Mouse (Mus musculus) MEL (cell line): ENCODE results near the gene Slc25a29.

Source experiments
- CTCF ChIP-seq, 3 experiments: IDR thresholded peaks in 2 of 3; conservative IDR thresholded peaks in 1 of 3; 2 replicates each; pipeline ENCODE4 v1.5.1; 2011 to 2012; ENCODE audit warnings: low read length in 3 of 3, low read depth in 2 of 3, mild to moderate bottlenecking in 2 of 3, improper control_type of control experiment in 1 of 3, inconsistent platforms in 1 of 3, mixed read lengths in 1 of 3, moderate library complexity in 1 of 3; ENCODE audit not compliant: control insufficient read depth in 1 of 3, insufficient read depth in 1 of 3, poor library complexity in 1 of 3, severe bottlenecking in 1 of 3
- EP300 ChIP-seq, 2 experiments: IDR thresholded peaks; 2 replicates each; pipeline ENCODE4 v1.6.1; 2011; ENCODE audit warnings: improper control_type of control experiment in 2 of 2, low read length in 2 of 2, low read depth in 1 of 2, mild to moderate bottlenecking in 1 of 2
- ETS1 ChIP-seq: IDR thresholded peaks from 2 replicates; pipeline ENCODE4 v1.6.1; 2012; ENCODE audit warnings: low read depth, mild to moderate bottlenecking, inconsistent platforms, low read length, improper control_type of control experiment, moderate library complexity
- MEF2A ChIP-seq: IDR thresholded peaks from 2 replicates; pipeline ENCODE4 v1.6.1; 2014; ENCODE audit warnings: low read depth, mild to moderate bottlenecking, inconsistent platforms, low read length, improper control_type of control experiment; ENCODE audit not compliant: poor library complexity, insufficient replicate concordance, severe bottlenecking; ENCODE audit errors: extremely low read depth
- MXI1 ChIP-seq: IDR thresholded peaks from 2 replicates; pipeline ENCODE4 v1.6.1; 2011; ENCODE audit warnings: mild to moderate bottlenecking, low read depth, low read length, improper control_type of control experiment
- NRF1 ChIP-seq: IDR thresholded peaks from 2 replicates; pipeline ENCODE4 v1.6.1; 2014; ENCODE audit warnings: low read depth, mild to moderate bottlenecking, inconsistent platforms, low read length, improper control_type of control experiment, moderate library complexity; ENCODE audit not compliant: poor library complexity, insufficient read depth, severe bottlenecking
- POLR2A ChIP-seq, 2 experiments: IDR thresholded peaks; 2 replicates each; pipeline ENCODE4 v1.6.1; 2011 to 2012; ENCODE audit warnings: low read length in 2 of 2, mild to moderate bottlenecking in 2 of 2, control low read depth in 1 of 2, improper control_type of control experiment in 1 of 2, low read depth in 1 of 2, moderate library complexity in 1 of 2; ENCODE audit not compliant: control insufficient read depth in 1 of 2, insufficient read depth in 1 of 2, poor library complexity in 1 of 2
- POLR2AphosphoS5 ChIP-seq: IDR thresholded peaks from 2 replicates; pipeline ENCODE4 v1.6.1; 2012; ENCODE audit warnings: low read depth, borderline replicate concordance, mild to moderate bottlenecking, inconsistent platforms, low read length, moderate library complexity, mixed read lengths
- RCOR1 ChIP-seq: IDR thresholded peaks from 2 replicates; pipeline ENCODE4 v1.6.1; 2012; ENCODE audit warnings: low read depth, mild to moderate bottlenecking, inconsistent platforms, low read length, improper control_type of control experiment
- SIN3A ChIP-seq: IDR thresholded peaks from 2 replicates; pipeline ENCODE4 v1.6.1; 2012; ENCODE audit warnings: low read length, improper control_type of control experiment, inconsistent platforms
- TAL1 ChIP-seq: IDR thresholded peaks from 2 replicates; pipeline ENCODE4 v1.6.1; 2012; ENCODE audit warnings: mild to moderate bottlenecking, inconsistent platforms, low read length, moderate library complexity, mixed read lengths
- TBP ChIP-seq: IDR thresholded peaks from 2 replicates; pipeline ENCODE4 v1.8.0; 2011; ENCODE audit warnings: low read depth, low read length, improper control_type of control experiment
- ZKSCAN1 ChIP-seq: IDR thresholded peaks from 2 replicates; pipeline ENCODE4 v1.6.1; 2012; ENCODE audit warnings: low read depth, mild to moderate bottlenecking, inconsistent platforms, low read length, improper control_type of control experiment, moderate library complexity
- ZNF384 ChIP-seq: IDR thresholded peaks from 2 replicates; pipeline ENCODE4 v1.6.1; 2012; ENCODE audit warnings: low read depth, mild to moderate bottlenecking, inconsistent platforms, low read length, improper control_type of control experiment

GRCm38 (mm10) chr12:108850886-108851285 is 15.2 kb upstream of the Slc25a29 start:
- TF ChIP-seq CTCF (IDR thresholded peaks at IDR 0.05 in 2 of 3, conservative IDR thresholded peaks at IDR 0.05 in 1 of 3; ENCODE audit: control insufficient read depth in 1 of 3, insufficient read depth in 1 of 3, low read depth in 2 of 3, low read length in 3 of 3, poor library complexity in 1 of 3, severe bottlenecking in 1 of 3) (no peak), SIN3A (no peak), POLR2A (IDR thresholded peaks at IDR 0.05; ENCODE audit: control insufficient read depth in 1 of 2, insufficient read depth in 1 of 2, low read depth in 1 of 2, low read length in 2 of 2, poor library complexity in 1 of 2) (no peak), TBP (no peak), EP300 (IDR thresholded peaks at IDR 0.05; ENCODE audit: low read depth in 1 of 2, low read length in 2 of 2) (no peak), MXI1 (no peak), NRF1 (no peak), MEF2A (no peak), TAL1 (no peak), ZNF384 (no peak), ZKSCAN1 (no peak), ETS1 (no peak), POLR2AphosphoS5 (no peak), RCOR1 (no peak)
